ENCODE assay signal across 17 mouse cellular contexts in genomic region chr12:45026347-45026746, GRCm38 (mm10). TPM values are rescaled to one million over a fixed set of nuclear protein-coding genes. Genes with fewer than 3 reads are reported as not detected.
A peak's percentile ranks its signal among the peaks of the same experiment; 100 is the strongest.
DNase-seq lines count a peak whose midpoint lies in the region; ATAC-seq and TF ChIP-seq lines count a peak whose summit lies in the region.
"Had no signal": no experiment of that assay in that cellular context is flagged by ENCODE, and none has a peak within 500 bp of the region (broad histone marks: within the 10 kb centered on the region; RNA-seq: fewer than 3 reads in every experiment).

No protein-coding gene starts in this region.

- TF ChIP-seq CTCF in lung, adult 2 months (IDR thresholded peaks at IDR 0.05; ENCODE audit: insufficient read depth, low read length): no peak

- TF ChIP-seq POLR2A in lung, adult 2 months (IDR thresholded peaks at IDR 0.05; ENCODE audit: borderline replicate concordance, extremely low read depth, low read depth, low read length): no peak

- no peaks in the 10 kb centered on the region for H3K9me3 ChIP-seq in heart, embryonic 11.5 days (replicated peaks; ENCODE audit: control insufficient read depth, low read length)
- H3K9me3 ChIP-seq: embryonic facial prominence, embryonic 12.5 days had no signal

- peak; percentile 28 for DNase-seq in adrenal gland, postnatal 10 days
- no peak for DNase-seq in adrenal gland, postnatal 14 days
- DNase-seq in heart, adult 11 months: peak; percentile 86
- DNase-seq in kidney, adult 9 months: peak; percentile 35
- DNase-seq in kidney, postnatal 10 days: no peak
- DNase-seq in lung, postnatal 10 days: peak; percentile 28
- DNase-seq in lung, adult 2 months: no peak
- DNase-seq: cerebellum, adult 11-12 months; midbrain, embryonic 14.5 days; spleen, adult 18-20 months; thymus, adult 18-20 months had no signal

- no peak overlapping the region for H3K9ac ChIP-seq in heart, embryonic 11.5 days (ENCODE audit: low read depth, low read length)
- H3K9ac ChIP-seq: embryonic facial prominence, embryonic 12.5 days had no signal

- no peak overlapping the region for H3K4me2 ChIP-seq in heart, embryonic 11.5 days
- H3K4me2 ChIP-seq: embryonic facial prominence, embryonic 12.5 days; liver, embryonic 11.5 days had no signal

- H3K27me3 ChIP-seq in heart, embryonic 11.5 days (ENCODE audit: control insufficient read depth, insufficient read depth, low read length): no peaks in the 10 kb centered on the region
- H3K27me3 ChIP-seq: embryonic facial prominence, embryonic 12.5 days had no signal

- no peak overlapping the region for H3K27ac ChIP-seq in heart, embryonic 11.5 days (ENCODE audit: low read depth, low read length)
- H3K27ac ChIP-seq: embryonic facial prominence, embryonic 12.5 days; kidney, postnatal 0 days had no signal

- H3K4me3 ChIP-seq in heart, embryonic 11.5 days (ENCODE audit: low read depth, low read length): no peak overlapping the region
- no peak overlapping the region for H3K4me3 ChIP-seq in lung, adult 2 months (replicated peaks; ENCODE audit: extremely low read depth, low read depth, low read length)
- H3K4me3 ChIP-seq: embryonic facial prominence, embryonic 12.5 days had no signal

- no peaks in the 10 kb centered on the region for H3K4me1 ChIP-seq in heart, embryonic 11.5 days (ENCODE audit: control insufficient read depth, insufficient read depth, low read length)
- H3K4me1 ChIP-seq in lung, adult 2 months (ENCODE audit: control insufficient read depth, insufficient read depth, low read length): peaks cover 2% of the 10 kb centered on the region
- H3K4me1 ChIP-seq: embryonic facial prominence, embryonic 12.5 days had no signal

- 64% methylated on average over 1 of the region's 1 CpGs for WGBS in heart, embryonic 11.5 days (ENCODE audit: insufficient replicate concordance)
- 66% methylated on average over 1 of the region's 1 CpGs for WGBS in lung, adult 2 months

- ATAC-seq in heart, embryonic 11.5 days (replicated peaks; ENCODE audit: insufficient number of reproducible peaks, low FRiP score, low TSS enrichment): no peak
- ATAC-seq: CD4-positive, CD25-positive, alpha-beta regulatory T cell, adult 4 months had no signal

- no peaks in the 10 kb centered on the region for H3K36me3 ChIP-seq in heart, embryonic 11.5 days (ENCODE audit: control insufficient read depth, insufficient read depth, low read length)
- H3K36me3 ChIP-seq: embryonic facial prominence, embryonic 12.5 days; G1E had no signal

RNA-seq across cellular contexts. Expression of gene Stxbp6, which starts 48.2 kb away (rescaled TPM):
- total RNA-seq in adrenal gland, postnatal 10 days (2021): 10 to 100 TPM; 17.6 to 20.7 TPM
- total RNA-seq in adrenal gland, postnatal 14 days (2021): 16.9 and 19.4 TPM in 2 replicates
- 9.9 and 11.0 TPM in 2 replicates for polyA plus RNA-seq in heart, embryonic 11.5 days (2014; fragmentation: Nextera tagmentation; extraction: Ambion mirVana)
- polyA plus RNA-seq in lung, adult 2 months (2012; rRNA removed): 12.5 and 24.5 TPM in 2 replicates
- polyA plus RNA-seq: CD4-positive, CD25-positive, alpha-beta regulatory T cell, adult 4 months; G1E had no signal

Comparison
In these comparisons a context has a peak if more than half of its experiments do, and no peak if none do; other contexts are left out.
1. DNase-seq: peak in adrenal gland, postnatal 10 days (single experiment), heart, adult 11 months (single experiment), kidney, adult 9 months (single experiment) and lung, postnatal 10 days (single experiment); none in adrenal gland, postnatal 14 days (single experiment), kidney, postnatal 10 days (single experiment) and lung, adult 2 months (single experiment).